In the genomic region with DNA sequence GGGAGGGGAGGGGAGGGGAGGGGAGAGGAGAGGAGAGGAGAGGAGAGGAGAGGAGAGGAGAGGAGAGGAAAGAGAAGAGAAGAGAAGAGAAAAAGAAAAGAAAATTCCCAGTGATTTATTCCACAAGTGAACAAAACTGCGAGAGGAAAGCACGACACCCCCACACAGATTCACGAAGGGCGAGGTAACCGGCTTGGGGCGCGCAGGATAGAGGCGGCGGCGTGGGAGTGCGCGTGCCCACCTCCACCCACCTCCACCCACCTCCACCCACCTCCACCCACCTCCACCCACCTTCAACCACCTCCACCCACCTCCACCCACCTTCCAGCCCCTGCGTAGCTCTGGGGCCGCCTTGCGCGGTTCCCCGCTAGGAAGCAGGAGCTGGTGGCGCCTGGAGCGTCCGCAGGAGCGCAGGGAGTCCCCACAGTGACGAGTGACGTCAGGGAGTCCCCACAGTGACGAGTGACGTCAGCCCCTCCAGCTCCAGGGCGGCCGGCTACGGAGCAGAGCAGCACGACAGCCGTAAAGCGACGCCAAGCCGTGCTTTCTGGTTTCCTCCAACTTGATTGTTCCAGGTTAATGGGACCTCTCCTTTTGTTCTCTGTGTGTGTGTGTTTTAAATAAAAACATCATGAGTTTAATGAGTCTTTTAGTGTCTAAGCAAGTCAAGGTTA, we compare ENCODE assay signal across 8 mouse cellular contexts. TPM values are rescaled to one million over a fixed set of nuclear protein-coding genes. Genes with fewer than 3 reads are reported as not detected.
DNase-seq lines count a peak whose midpoint lies in the region; ATAC-seq and TF ChIP-seq lines count a peak whose summit lies in the region.

No protein-coding gene starts in this region.

- peak overlapping the region; percentile 49 for H3K9ac ChIP-seq in heart, embryonic 12.5 days
- peak overlapping the region; percentile 23; the same call in 1 of the 2 replicates for H3K9ac ChIP-seq in kidney, embryonic 15.5 days
- H3K9ac ChIP-seq in limb, embryonic 15.5 days: no peak overlapping the region
- H3K9ac ChIP-seq in midbrain, postnatal 0 days (replicated peaks; ENCODE audit: low read length, poor library complexity, severe bottlenecking): 0 out of 2 replicates have a peak overlapping the region, but pooled peaks have one; percentile 25

- H3K4me1 ChIP-seq in heart, embryonic 12.5 days (replicated peaks): no peaks in the 10 kb centered on the region
- H3K4me1 ChIP-seq in kidney, embryonic 15.5 days: no peaks in the 10 kb centered on the region
- H3K4me1 ChIP-seq in limb, embryonic 15.5 days: no peaks in the 10 kb centered on the region
- H3K4me1 ChIP-seq in midbrain, postnatal 0 days (ENCODE audit: insufficient read depth, low read length): no peaks in the 10 kb centered on the region

- H3K27me3 ChIP-seq in heart, embryonic 12.5 days (replicated peaks): no peaks in the 10 kb centered on the region
- H3K27me3 ChIP-seq in kidney, embryonic 15.5 days: no peaks in the 10 kb centered on the region
- H3K27me3 ChIP-seq in limb, embryonic 15.5 days: no peaks in the 10 kb centered on the region; the same call in 1 of the 2 replicates
- H3K27me3 ChIP-seq in midbrain, postnatal 0 days (ENCODE audit: insufficient read depth, low read length): no peaks in the 10 kb centered on the region

- TF ChIP-seq CTCF in midbrain, postnatal 0 days (IDR thresholded peaks at IDR 0.05): no peak

- peak; percentile 80 to 82 for DNase-seq in B cell, adult 2 months
- peak; percentile 34 for DNase-seq in c-Kit-negative CD71-positive TER-119-positive erythroid progenitor cells, embryonic 14.5 days (ENCODE audit: low read depth, low spot score)
- peak; percentile 96 for DNase-seq in midbrain, postnatal 0 days (ENCODE audit: low spot score)
- peak; percentile 58 to 66 for DNase-seq in spleen, postnatal 36 days (ENCODE audit: low spot score in 2 of 2)

- no peaks in the 10 kb centered on the region for H3K9me3 ChIP-seq in heart, embryonic 12.5 days (replicated peaks)
- H3K9me3 ChIP-seq in kidney, embryonic 15.5 days (replicated peaks): no peaks in the 10 kb centered on the region
- no peaks in the 10 kb centered on the region for H3K9me3 ChIP-seq in limb, embryonic 15.5 days
- H3K9me3 ChIP-seq in midbrain, postnatal 0 days (ENCODE audit: low read length): no peaks in the 10 kb centered on the region

- H3K4me3 ChIP-seq in heart, embryonic 12.5 days: peak overlapping the region; percentile 55
- peak overlapping the region; percentile 54 for H3K4me3 ChIP-seq in kidney, embryonic 15.5 days (replicated peaks)
- peak overlapping the region; percentile 52 for H3K4me3 ChIP-seq in limb, embryonic 15.5 days
- H3K4me3 ChIP-seq in midbrain, postnatal 0 days (ENCODE audit: low read depth, low read length): peak overlapping the region; percentile 50

- H3K4me2 ChIP-seq in heart, embryonic 12.5 days: peak overlapping the region; percentile 81
- H3K4me2 ChIP-seq in kidney, embryonic 15.5 days: peak overlapping the region; percentile 74
- peak overlapping the region; percentile 54 for H3K4me2 ChIP-seq in limb, embryonic 15.5 days
- H3K4me2 ChIP-seq in midbrain, postnatal 0 days (ENCODE audit: low read depth, low read length, poor library complexity, severe bottlenecking): peak overlapping the region; percentile 72

- no peaks in the 10 kb centered on the region for H3K36me3 ChIP-seq in heart, embryonic 12.5 days
- H3K36me3 ChIP-seq in kidney, embryonic 15.5 days: no peaks in the 10 kb centered on the region
- no peaks in the 10 kb centered on the region for H3K36me3 ChIP-seq in limb, embryonic 15.5 days
- no peaks in the 10 kb centered on the region for H3K36me3 ChIP-seq in midbrain, postnatal 0 days (ENCODE audit: insufficient read depth, low read length)

- peak; percentile 86 for ATAC-seq in erythroid progenitor cell, adult 5-6 weeks (replicated peaks; ENCODE audit: low FRiP score, poor library complexity, severe bottlenecking)
- peak; percentile 86 for ATAC-seq in heart, embryonic 12.5 days (ENCODE audit: insufficient number of reproducible peaks, low FRiP score)
- peak; percentile 97 for ATAC-seq in kidney, embryonic 15.5 days (replicated peaks; ENCODE audit: low FRiP score)
- ATAC-seq in limb, embryonic 15.5 days (ENCODE audit: insufficient number of reproducible peaks, low FRiP score, low TSS enrichment, low read depth): peak; percentile 84
- peak; percentile 96 for ATAC-seq in midbrain, postnatal 0 days (ENCODE audit: low FRiP score)

- H3K27ac ChIP-seq in heart, embryonic 12.5 days (ENCODE audit: poor library complexity, severe bottlenecking): no peak overlapping the region
- 0 out of 2 replicates have a peak overlapping the region, but pooled peaks have one; percentile 27 for H3K27ac ChIP-seq in kidney, embryonic 15.5 days
- H3K27ac ChIP-seq in limb, embryonic 15.5 days: no peak overlapping the region
- no peak overlapping the region for H3K27ac ChIP-seq in midbrain, postnatal 0 days (ENCODE audit: low read depth, low read length)

- 5% methylated on average over 26 of the region's 33 CpGs for WGBS in heart, embryonic 12.5 days
- 7% methylated on average over 31 of the region's 33 CpGs for WGBS in kidney, embryonic 15.5 days
- 11% methylated on average over 23 of the region's 33 CpGs for WGBS in limb, embryonic 15.5 days
- 4% methylated on average over 27 of the region's 33 CpGs for WGBS in midbrain, postnatal 0 days

RNA-seq across cellular contexts. Expression of a gene that starts 8.0 kb away (rescaled TPM):
- not detected in 2 replicates for total RNA-seq in erythroid progenitor cell, adult 5-6 weeks (2015; ENCODE audit: low replicate concordance)
- total RNA-seq in erythroid progenitor cell, adult 5-6 weeks (2017; ENCODE audit: low replicate concordance): 0.26 TPM in 1 of 2 replicates, not detected in the other
- polyA plus RNA-seq in heart, embryonic 12.5 days (2016; fragmentation: Nextera tagmentation; extraction: Ambion mirVana): 0.12 TPM in 1 of 2 replicates, not detected in the other
- 0.05 and 0.13 TPM in 2 replicates for polyA plus RNA-seq in kidney, embryonic 15.5 days (2015; fragmentation: Nextera tagmentation; extraction: Ambion mirVana)
- 0.12 TPM in 1 of 2 replicates, not detected in the other for polyA plus RNA-seq in limb, embryonic 15.5 days (2015; fragmentation: Nextera tagmentation; extraction: Ambion mirVana)
- total RNA-seq in midbrain, postnatal 0 days (2014; rRNA removed): 2.9 and 3.4 TPM in 2 replicates
- 0.34 and 0.41 TPM in 2 replicates for polyA plus RNA-seq in midbrain, postnatal 0 days (2015; fragmentation: Nextera tagmentation; extraction: Ambion mirVana)

RNA-seq across cellular contexts. Expression of a gene that starts 58.6 kb away (rescaled TPM):
- 5.9 and 6.1 TPM in 2 replicates for total RNA-seq in erythroid progenitor cell, adult 5-6 weeks (2015; ENCODE audit: low replicate concordance)
- total RNA-seq in erythroid progenitor cell, adult 5-6 weeks (2017; ENCODE audit: low replicate concordance): 7.0 and 9.0 TPM in 2 replicates
- 108 and 111 TPM in 2 replicates for polyA plus RNA-seq in heart, embryonic 12.5 days (2016; fragmentation: Nextera tagmentation; extraction: Ambion mirVana)
- polyA plus RNA-seq in kidney, embryonic 15.5 days (2015; fragmentation: Nextera tagmentation; extraction: Ambion mirVana): 179 and 188 TPM in 2 replicates
- 135 and 139 TPM in 2 replicates for polyA plus RNA-seq in limb, embryonic 15.5 days (2015; fragmentation: Nextera tagmentation; extraction: Ambion mirVana)
- total RNA-seq in midbrain, postnatal 0 days (2014; rRNA removed): 291 and 374 TPM in 2 replicates
- polyA plus RNA-seq in midbrain, postnatal 0 days (2015; fragmentation: Nextera tagmentation; extraction: Ambion mirVana): 416 and 428 TPM in 2 replicates

Comparison
In these comparisons a context has a peak if more than half of its experiments do, and no peak if none do; other contexts are left out.
1. DNase-seq: peak in every context shown above with its lines; median percentile 96 in midbrain, postnatal 0 days; 81 in B cell, adult 2 months; 62 in spleen, postnatal 36 days; 34 in c-Kit-negative CD71-positive TER-119-positive erythroid progenitor cells, embryonic 14.5 days.